Mouse (Mus musculus) neural tube, embryonic 11.5 days (tissue): ENCODE measurements around the gene Heatr4. TPM values are rescaled to one million over a fixed set of nuclear protein-coding genes. Genes with fewer than 3 reads are reported as not detected.
A peak's percentile ranks its signal among the peaks of the same experiment; 100 is the strongest.

Source experiments
- ATAC-seq: fragments of 200-750 bp; cut with Nextera tagmentation; 2 replicates; pipeline ENCODE4 v1.8.0; 2017; ENCODE audit warnings: moderate number of reproducible peaks, mild to moderate bottlenecking, moderate TSS enrichment, moderate library complexity; ENCODE audit not compliant: insufficient read depth, low FRiP score, low TSS enrichment
- DNase-seq: peaks from one replicate; pipeline ENCODE4 v3.0.0-alpha.2; 2015; ENCODE audit warnings: low spot score
- H3K27ac ChIP-seq: fragments of 300-500 bp; sonication (generic); 2 replicates; pipeline ENCODE4 v1.5.1; 2014; ENCODE audit warnings: low read depth, mild to moderate bottlenecking, low read length
- H3K27me3 ChIP-seq: fragments of 300-500 bp; sonication (generic); 2 replicates; pipeline ENCODE4 v1.6.1; 2014; ENCODE audit warnings: mild to moderate bottlenecking, low read length, mixed read lengths; ENCODE audit not compliant: control insufficient read depth, insufficient read depth
- H3K36me3 ChIP-seq: fragments of 300-500 bp; sonication (generic); 2 replicates; pipeline ENCODE4 v1.6.1; 2014; ENCODE audit warnings: mild to moderate bottlenecking, low read length, moderate library complexity, mixed read lengths; ENCODE audit not compliant: control insufficient read depth, insufficient read depth
- H3K4me1 ChIP-seq: fragments of 300-500 bp; sonication (generic); 2 replicates; pipeline ENCODE4 v1.6.1; 2014; ENCODE audit warnings: low read length, mixed read lengths; ENCODE audit not compliant: control insufficient read depth, insufficient read depth
- H3K4me2 ChIP-seq: fragments of 300-500 bp; sonication (generic); 2 replicates; pipeline ENCODE4 v1.6.1; 2014; ENCODE audit warnings: low read depth, mild to moderate bottlenecking, moderate library complexity
- H3K4me3 ChIP-seq: fragments of 300-500 bp; sonication (generic); 2 replicates; pipeline ENCODE4 v1.5.1; 2014; ENCODE audit warnings: low read depth, low read length
- H3K9ac ChIP-seq: fragments of 300-500 bp; sonication (generic); 2 replicates; pipeline ENCODE4 v1.6.1; 2014; ENCODE audit warnings: mild to moderate bottlenecking, low read length
- H3K9me3 ChIP-seq: fragments of 300-500 bp; sonication (generic); 2 replicates; pipeline ENCODE4 v1.6.1; 2016; ENCODE audit warnings: low read length; ENCODE audit not compliant: control insufficient read depth
- WGBS: fragments of 180-500 bp; shearing (Covaris S2); extraction: QIAGEN DNeasy Blood & Tissue Kit; methylation state at CpG from one replicate; pipeline ENCODE4 v1.1.7; 2014; 5-methylcytosine and 5-hydroxymethylcytosine counted together
- polyA plus RNA-seq: library from polyadenylated mRNA; unstranded; fragments of >200 nt; fragmentation: Nextera tagmentation; extraction: Ambion mirVana; gene quantifications from 2 replicates; pipeline ENCODE4 v1.2.1, GENCODE M21; 2014

The Heatr4 gene
- polyA plus RNA-seq, 1 experiment from 2014 or later, result not detected

DNA sequence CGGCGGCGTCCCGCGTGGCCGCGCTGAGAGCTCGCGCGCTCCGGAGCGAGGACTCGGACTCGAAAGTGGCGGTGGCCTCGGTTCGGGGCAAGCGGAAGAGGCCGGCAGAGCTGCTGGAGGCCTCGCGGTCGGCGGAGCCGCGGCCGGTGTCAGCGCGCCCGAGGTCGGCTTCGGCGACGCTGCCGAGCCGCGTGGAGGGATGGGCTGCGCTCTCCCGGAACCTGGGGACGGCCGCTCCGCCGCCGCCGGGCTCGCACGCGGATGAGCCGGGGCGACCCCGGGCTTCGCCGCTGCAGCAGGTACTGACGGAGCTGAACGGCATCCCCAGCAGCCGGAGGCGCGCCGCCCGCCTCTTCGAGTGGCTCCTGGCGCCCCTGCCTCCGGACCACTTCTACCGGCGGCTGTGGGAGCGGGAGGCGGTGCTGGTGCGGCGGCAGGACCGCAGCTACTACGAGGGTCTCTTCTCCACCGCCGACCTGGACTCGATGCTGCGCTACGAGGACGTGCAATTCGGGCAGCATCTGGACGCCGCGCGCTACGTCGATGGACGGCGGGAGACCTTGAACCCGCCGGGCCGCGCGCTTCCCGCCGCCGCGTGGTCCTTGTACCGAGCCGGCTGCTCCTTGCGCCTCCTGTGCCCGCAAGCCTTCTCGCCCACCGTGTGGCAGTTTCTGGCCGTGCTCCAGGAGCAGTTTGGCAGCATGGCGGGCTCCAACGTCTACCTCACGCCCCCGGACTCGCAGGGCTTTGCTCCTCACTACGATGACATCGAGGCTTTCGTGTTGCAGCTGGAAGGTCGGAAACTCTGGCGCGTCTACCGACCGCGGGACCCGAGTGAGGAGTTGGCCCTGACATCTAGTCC lies 33.6 kb downstream of the Heatr4 start:
- ATAC-seq, result peak; percentile 62
- H3K27ac ChIP-seq, result peak overlapping the region; percentile 75
- WGBS, result under 1% methylated on average over 114 of the region's 116 CpGs
- H3K4me1 ChIP-seq, result peaks cover 10% of the 10 kb centered on the region
- H3K27me3 ChIP-seq, result no peaks in the 10 kb centered on the region
- H3K9ac ChIP-seq, result peak overlapping the region; percentile 80
- H3K4me3 ChIP-seq, result peak overlapping the region; percentile 88
- peak; percentile 64 for DNase-seq
- H3K9me3 ChIP-seq, result no peaks in the 10 kb centered on the region
- H3K36me3 ChIP-seq, result no peaks in the 10 kb centered on the region
- peak overlapping the region; percentile 96 for H3K4me2 ChIP-seq

GRCm38 (mm10) chr12:83950493-83950839 lies 34.2 kb downstream of the Heatr4 start, which contains the start of gene Riox1:
Riox1 (plus strand) TSS chr12:83950608.
- peaks cover 10% of the 10 kb centered on the region for H3K4me1 ChIP-seq
- no peaks in the 10 kb centered on the region for H3K27me3 ChIP-seq
- no peaks in the 10 kb centered on the region for H3K9me3 ChIP-seq
- ATAC-seq, result peak; percentile 94
- peak within 1 kb of the TSS; percentile 80 for H3K9ac ChIP-seq
- WGBS, result 0% methylated on average over 34 of the region's 37 CpGs
- peak within 1 kb of the TSS; percentile 96 for H3K4me2 ChIP-seq
- H3K4me3 ChIP-seq, result peak within 1 kb of the TSS; percentile 88
- peak within 1 kb of the TSS; percentile 75 for H3K27ac ChIP-seq
- DNase-seq, result peak; percentile 89
- H3K36me3 ChIP-seq, result no peaks in the 10 kb centered on the region

DNA sequence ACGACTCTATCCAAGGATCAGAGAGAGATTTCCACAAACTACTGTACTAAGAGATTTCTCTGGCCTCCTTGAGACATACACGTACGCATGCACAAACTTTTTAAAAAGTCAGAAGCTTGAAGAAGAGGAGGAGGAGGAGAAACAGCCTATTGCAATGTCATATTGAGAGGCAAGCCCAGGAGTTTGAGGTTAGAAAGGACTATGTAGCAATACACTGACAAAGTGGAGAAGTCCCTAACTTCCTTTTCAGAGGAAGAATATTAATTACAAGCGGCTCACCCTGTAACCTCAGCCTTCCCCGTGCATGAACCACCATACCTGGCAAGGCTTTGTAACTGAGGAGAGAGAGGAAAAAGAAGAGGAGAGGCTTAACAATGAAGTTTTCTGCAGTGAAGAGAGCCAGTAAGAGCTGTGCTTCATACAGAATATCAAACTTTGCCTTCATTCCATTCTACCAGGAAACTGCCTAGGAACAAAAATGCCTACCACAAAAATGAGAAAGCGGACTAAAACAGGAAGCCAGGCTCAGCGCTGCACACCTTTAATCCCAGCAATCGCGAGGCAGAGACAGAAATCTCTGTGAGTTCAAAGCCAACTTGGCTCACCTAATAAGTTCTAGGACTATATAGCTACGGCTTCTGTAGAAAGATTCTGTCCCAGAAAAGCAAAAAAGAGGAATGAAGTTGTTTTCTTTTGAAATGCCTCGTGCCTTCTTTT lies 34.7 kb downstream of the Heatr4 start:
- no peaks in the 10 kb centered on the region for H3K36me3 ChIP-seq
- ATAC-seq, result no peak
- peak overlapping the region; percentile 88 for H3K4me3 ChIP-seq
- H3K4me1 ChIP-seq, result peaks cover 10% of the 10 kb centered on the region
- H3K4me2 ChIP-seq, result peak overlapping the region; percentile 96
- WGBS, result 32% methylated on average over 11 of the region's 11 CpGs
- DNase-seq, result no peak
- H3K9ac ChIP-seq, result peak overlapping the region; percentile 80
- H3K9me3 ChIP-seq, result no peaks in the 10 kb centered on the region
- H3K27ac ChIP-seq, result no peak overlapping the region
- no peaks in the 10 kb centered on the region for H3K27me3 ChIP-seq

DNA sequence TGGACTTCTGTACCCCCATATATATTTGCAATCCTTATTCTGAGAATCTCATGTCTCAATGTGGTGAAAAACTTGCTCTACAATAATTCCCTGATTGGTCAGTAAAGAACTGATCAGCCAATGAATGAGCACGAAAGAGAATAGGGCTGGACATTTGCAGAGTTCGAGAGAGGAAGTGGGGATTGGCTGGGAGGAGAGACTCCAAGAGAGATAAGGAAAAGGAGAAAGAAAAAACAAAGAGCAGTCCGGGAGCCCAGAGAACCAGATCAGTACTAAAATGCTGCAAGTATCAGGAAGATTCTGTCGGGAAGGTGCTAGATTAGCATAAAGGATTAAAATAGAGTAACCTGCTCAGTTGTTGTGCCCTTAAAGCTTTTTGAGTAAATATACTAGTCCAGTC lies 35.6 kb downstream of the Heatr4 start:
- no peaks in the 10 kb centered on the region for H3K9me3 ChIP-seq
- no peak overlapping the region for H3K4me3 ChIP-seq
- H3K4me1 ChIP-seq, result peaks cover 10% of the 10 kb centered on the region
- no peaks in the 10 kb centered on the region for H3K36me3 ChIP-seq
- WGBS, result 89% methylated on average over 4 of the region's 4 CpGs
- H3K9ac ChIP-seq, result no peak overlapping the region
- H3K27ac ChIP-seq, result no peak overlapping the region
- H3K4me2 ChIP-seq, result no peak overlapping the region
- ATAC-seq (no peak), DNase-seq (no peak)
- H3K27me3 ChIP-seq, result no peaks in the 10 kb centered on the region

DNA sequence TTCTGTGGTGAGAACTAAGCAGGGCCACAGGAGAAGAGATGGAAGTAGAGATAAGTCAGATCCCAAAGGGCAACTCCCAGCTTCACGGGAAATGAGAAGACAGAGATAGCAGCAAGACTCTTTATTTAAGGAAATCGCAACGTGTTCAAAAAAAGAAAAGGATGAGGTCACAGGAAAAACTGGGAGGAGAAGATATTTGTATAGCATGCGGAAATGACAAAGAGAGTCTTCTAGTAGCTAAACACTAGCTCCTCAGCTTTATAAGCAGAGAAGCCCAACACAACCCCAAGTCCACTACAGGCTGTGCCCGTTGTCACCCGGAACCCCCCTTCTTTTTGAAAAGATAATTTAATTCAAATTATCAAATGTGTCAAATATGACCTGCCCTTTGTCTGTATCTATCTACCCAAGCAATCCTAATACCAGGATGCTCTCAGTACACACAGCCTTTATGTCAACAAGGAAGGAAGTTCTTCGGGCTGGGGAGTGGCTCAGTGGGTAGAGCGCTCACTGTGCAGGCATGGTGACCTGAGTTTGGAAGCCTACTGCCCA lies 37.3 kb downstream of the Heatr4 start:
- no peak overlapping the region for H3K4me2 ChIP-seq
- WGBS, result 93% methylated on average over 8 of the region's 8 CpGs
- ATAC-seq (no peak), DNase-seq (no peak)
- peaks cover 10% of the 10 kb centered on the region for H3K4me1 ChIP-seq
- H3K36me3 ChIP-seq, result no peaks in the 10 kb centered on the region
- no peaks in the 10 kb centered on the region for H3K9me3 ChIP-seq
- no peaks in the 10 kb centered on the region for H3K27me3 ChIP-seq
- H3K27ac ChIP-seq, result no peak overlapping the region
- no peak overlapping the region for H3K4me3 ChIP-seq
- no peak overlapping the region for H3K9ac ChIP-seq

DNA sequence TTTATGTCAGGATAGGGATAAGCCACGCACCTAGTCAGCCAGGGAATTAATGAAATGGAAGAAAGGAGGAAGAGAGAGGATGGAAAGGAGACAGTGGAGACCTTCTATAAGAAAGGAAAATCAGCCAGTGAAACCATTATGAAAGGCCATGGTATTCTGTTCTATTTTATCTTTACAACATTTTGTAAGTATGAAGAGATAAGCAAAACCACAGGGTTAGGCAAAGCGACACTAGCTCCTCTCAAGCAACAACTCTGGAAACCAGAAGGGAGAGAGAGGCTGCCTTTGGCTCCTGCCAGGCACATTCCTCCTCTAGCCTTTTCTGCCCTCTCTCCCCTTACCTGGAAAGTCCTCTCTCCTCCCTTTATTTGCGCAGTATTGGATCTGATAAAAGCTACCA lies 42.7 kb downstream of the Heatr4 start:
- Histone ChIP-seq H3K4me1 (no peaks in the 10 kb centered on the region), H3K27me3 (no peaks in the 10 kb centered on the region), H3K4me3 (no peak overlapping the region), H3K9ac (no peak overlapping the region), H3K36me3 (no peaks in the 10 kb centered on the region), H3K27ac (no peak overlapping the region), H3K9me3 (no peaks in the 10 kb centered on the region), H3K4me2 (no peak overlapping the region)
- no peak for ATAC-seq
- no peak for DNase-seq
- 80% methylated on average over 3 of the region's 3 CpGs for WGBS

GRCm38 (mm10) chr12:83940031-83940430 lies 44.6 kb downstream of the Heatr4 start:
- Histone ChIP-seq H3K9ac (no peak overlapping the region), H3K4me1 (no peaks in the 10 kb centered on the region), H3K9me3 (no peaks in the 10 kb centered on the region), H3K36me3 (no peaks in the 10 kb centered on the region), H3K4me3 (no peak overlapping the region), H3K27ac (no peak overlapping the region), H3K4me2 (no peak overlapping the region), H3K27me3 (no peaks in the 10 kb centered on the region)
- WGBS, result 78% methylated on average over 4 of the region's 4 CpGs
- DNase-seq (no peak), ATAC-seq (no peak)

- ATAC-seq (no peak), DNase-seq (no peak)
- Histone ChIP-seq H3K27me3 (no peaks in the 10 kb centered on the region), H3K9me3 (no peaks in the 10 kb centered on the region), H3K36me3 (no peaks in the 10 kb centered on the region), H3K4me2 (no peak overlapping the region), H3K4me1 (no peaks in the 10 kb centered on the region), H3K9ac (no peak overlapping the region), H3K27ac (no peak overlapping the region), H3K4me3 (no peak overlapping the region)
- 82% methylated on average over 2 of the region's 2 CpGs for WGBS
Measured at GRCm38 (mm10) chr12:83939332-83939731, 45.3 kb downstream of the Heatr4 start.
